Mouse (Mus musculus): Measurements from ENCODE around the gene Arx. TPM values are rescaled to one million over a fixed set of nuclear protein-coding genes. Genes with fewer than 3 reads are reported as not detected.

Arx gene
- polyA plus RNA-seq, 1 experiment from 2014 or later: 0.17 TPM

- no peak overlapping the region for H3K27ac ChIP-seq (replicated peaks; ENCODE audit: low read depth, low read length)
- H3K4me1 ChIP-seq (ENCODE audit: control insufficient read depth, insufficient read depth, low read length): no peaks in the 10 kb centered on the region
- no peaks in the 10 kb centered on the region for H3K36me3 ChIP-seq (ENCODE audit: control insufficient read depth, insufficient read depth, low read length)
- no peak overlapping the region for H3K4me3 ChIP-seq (ENCODE audit: low read depth, low read length)
- DNase-seq (ENCODE audit: low spot score): no peak
- no peaks in the 10 kb centered on the region for H3K9me3 ChIP-seq (ENCODE audit: control insufficient read depth, low read length)
- H3K9ac ChIP-seq (ENCODE audit: low read length): no peak overlapping the region
- H3K4me2 ChIP-seq (ENCODE audit: low read depth, severe bottlenecking): no peak overlapping the region
- no peak for ATAC-seq (ENCODE audit: insufficient number of reproducible peaks, low FRiP score, low TSS enrichment, low read depth)
- WGBS: 18% methylated on average over 10 of the region's 10 CpGs
- peaks cover 58% of the 10 kb centered on the region for H3K27me3 ChIP-seq (ENCODE audit: control insufficient read depth, insufficient read depth, low read length)
Observed at GRCm38 (mm10) chrX:93300183-93300815, 14.1 kb downstream of the Arx start.

DNA sequence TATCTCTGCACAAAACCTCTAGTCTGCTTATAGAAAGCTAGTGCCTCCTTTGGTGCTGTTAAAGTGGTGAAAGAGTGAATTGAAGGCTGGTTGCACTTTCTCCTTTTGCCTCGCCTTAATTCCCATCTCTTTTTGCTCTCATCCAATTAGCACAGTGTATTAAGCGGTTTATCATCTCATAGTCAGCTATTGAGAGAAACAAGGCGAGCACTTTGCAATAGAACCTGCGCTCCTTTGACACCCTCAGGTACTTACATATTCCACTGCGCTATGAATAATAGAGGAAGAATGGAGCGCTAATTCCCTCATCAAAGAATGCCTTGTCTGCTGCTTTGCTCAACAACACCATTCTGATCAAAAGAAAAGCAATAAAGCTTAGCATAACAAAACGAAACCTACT lies 15.6 kb downstream of the Arx start:
- Histone ChIP-seq H3K4me2 (ENCODE audit: low read depth, severe bottlenecking) (no peak overlapping the region), H3K9ac (ENCODE audit: low read length) (no peak overlapping the region), H3K36me3 (ENCODE audit: control insufficient read depth, insufficient read depth, low read length) (no peaks in the 10 kb centered on the region), H3K4me3 (ENCODE audit: low read depth, low read length) (no peak overlapping the region), H3K4me1 (ENCODE audit: control insufficient read depth, insufficient read depth, low read length) (no peaks in the 10 kb centered on the region), H3K27ac (replicated peaks; ENCODE audit: low read depth, low read length) (no peak overlapping the region), H3K9me3 (ENCODE audit: control insufficient read depth, low read length) (no peaks in the 10 kb centered on the region), H3K27me3 (ENCODE audit: control insufficient read depth, insufficient read depth, low read length) (peaks cover 46% of the 10 kb centered on the region)
- WGBS: 7% methylated on average over 7 of the region's 7 CpGs
- no peak for DNase-seq (ENCODE audit: low spot score)
- no peak for ATAC-seq (ENCODE audit: insufficient number of reproducible peaks, low FRiP score, low TSS enrichment, low read depth)

- Histone ChIP-seq H3K4me3 (ENCODE audit: low read depth, low read length) (no peak overlapping the region), H3K4me2 (ENCODE audit: low read depth, severe bottlenecking) (no peak overlapping the region), H3K36me3 (ENCODE audit: control insufficient read depth, insufficient read depth, low read length) (no peaks in the 10 kb centered on the region), H3K27me3 (ENCODE audit: control insufficient read depth, insufficient read depth, low read length) (peaks cover 15% of the 10 kb centered on the region), H3K27ac (replicated peaks; ENCODE audit: low read depth, low read length) (no peak overlapping the region), H3K9ac (ENCODE audit: low read length) (no peak overlapping the region), H3K9me3 (ENCODE audit: control insufficient read depth, low read length) (no peaks in the 10 kb centered on the region), H3K4me1 (ENCODE audit: control insufficient read depth, insufficient read depth, low read length) (no peaks in the 10 kb centered on the region)
- WGBS: 90% methylated on average over 7 of the region's 7 CpGs
- ATAC-seq (ENCODE audit: insufficient number of reproducible peaks, low FRiP score, low TSS enrichment, low read depth): no peak
- no peak for DNase-seq (ENCODE audit: low spot score)
Observed at GRCm38 (mm10) chrX:93305780-93306179, 19.5 kb downstream of the Arx start.

DNA sequence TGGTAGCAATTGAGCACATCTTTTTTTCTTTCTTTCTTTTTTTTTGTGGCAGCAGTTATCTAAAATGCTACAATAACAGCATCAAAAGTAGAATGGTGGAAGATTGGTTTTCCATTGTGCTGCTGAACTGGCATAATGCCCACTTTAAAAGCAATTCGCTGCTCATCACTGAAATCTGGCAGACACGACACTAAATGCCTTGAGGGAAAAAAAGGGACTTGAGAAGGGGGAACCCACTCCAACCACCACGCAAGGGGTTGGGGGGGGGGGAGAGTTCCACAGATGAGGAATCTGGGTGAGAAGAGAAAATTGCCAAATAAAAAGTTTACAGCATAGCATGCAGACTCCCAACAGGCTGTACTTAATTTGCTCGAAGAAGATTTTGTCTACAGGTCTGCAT lies 31.3 kb downstream of the Arx start:
- H3K9me3 ChIP-seq (ENCODE audit: control insufficient read depth, low read length): no peaks in the 10 kb centered on the region
- H3K4me3 ChIP-seq (ENCODE audit: low read depth, low read length): no peak overlapping the region
- 69% methylated on average over 4 of the region's 4 CpGs for WGBS
- H3K9ac ChIP-seq (ENCODE audit: low read length): no peak overlapping the region
- H3K27ac ChIP-seq (replicated peaks; ENCODE audit: low read depth, low read length): no peak overlapping the region
- ATAC-seq (ENCODE audit: insufficient number of reproducible peaks, low FRiP score, low TSS enrichment, low read depth) (no peak), DNase-seq (ENCODE audit: low spot score) (no peak)
- H3K27me3 ChIP-seq (ENCODE audit: control insufficient read depth, insufficient read depth, low read length): no peaks in the 10 kb centered on the region
- H3K4me1 ChIP-seq (ENCODE audit: control insufficient read depth, insufficient read depth, low read length): no peaks in the 10 kb centered on the region
- no peak overlapping the region for H3K4me2 ChIP-seq (ENCODE audit: low read depth, severe bottlenecking)
- no peaks in the 10 kb centered on the region for H3K36me3 ChIP-seq (ENCODE audit: control insufficient read depth, insufficient read depth, low read length)

GRCm38 (mm10) chrX:93319979-93320378 lies 33.7 kb downstream of the Arx start:
- Histone ChIP-seq H3K27me3 (ENCODE audit: control insufficient read depth, insufficient read depth, low read length) (no peaks in the 10 kb centered on the region), H3K27ac (replicated peaks; ENCODE audit: low read depth, low read length) (no peak overlapping the region), H3K4me2 (ENCODE audit: low read depth, severe bottlenecking) (no peak overlapping the region), H3K9ac (ENCODE audit: low read length) (no peak overlapping the region), H3K9me3 (ENCODE audit: control insufficient read depth, low read length) (no peaks in the 10 kb centered on the region), H3K36me3 (ENCODE audit: control insufficient read depth, insufficient read depth, low read length) (no peaks in the 10 kb centered on the region), H3K4me1 (ENCODE audit: control insufficient read depth, insufficient read depth, low read length) (no peaks in the 10 kb centered on the region), H3K4me3 (ENCODE audit: low read depth, low read length) (no peak overlapping the region)
- 95% methylated on average over 2 of the region's 2 CpGs for WGBS
- no peak for DNase-seq (ENCODE audit: low spot score)
- no peak for ATAC-seq (ENCODE audit: insufficient number of reproducible peaks, low FRiP score, low TSS enrichment, low read depth)

DNA sequence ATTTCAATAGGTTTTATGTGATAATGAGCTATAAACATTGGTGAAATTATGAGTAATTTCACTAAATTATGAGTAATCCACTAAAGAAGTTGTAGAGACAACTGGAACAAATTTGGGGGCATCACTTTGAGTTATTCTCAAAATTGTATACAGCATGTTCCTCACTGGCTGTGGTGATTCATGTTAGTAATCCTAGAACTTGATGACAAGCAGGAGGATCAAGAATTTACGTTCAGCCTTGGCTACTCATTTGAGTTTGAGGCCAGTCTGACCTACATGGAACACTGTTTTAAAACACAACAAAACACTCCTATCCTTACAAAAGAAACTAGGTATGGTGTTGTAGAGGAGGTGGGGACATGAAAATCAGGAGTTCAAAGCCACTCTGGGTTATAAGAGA lies 35.1 kb downstream of the Arx start:
- Histone ChIP-seq H3K4me2 (ENCODE audit: low read depth, severe bottlenecking) (no peak overlapping the region), H3K36me3 (ENCODE audit: control insufficient read depth, insufficient read depth, low read length) (no peaks in the 10 kb centered on the region), H3K9me3 (ENCODE audit: control insufficient read depth, low read length) (no peaks in the 10 kb centered on the region), H3K9ac (ENCODE audit: low read length) (no peak overlapping the region), H3K4me1 (ENCODE audit: control insufficient read depth, insufficient read depth, low read length) (no peaks in the 10 kb centered on the region), H3K27me3 (ENCODE audit: control insufficient read depth, insufficient read depth, low read length) (no peaks in the 10 kb centered on the region), H3K27ac (replicated peaks; ENCODE audit: low read depth, low read length) (no peak overlapping the region), H3K4me3 (ENCODE audit: low read depth, low read length) (no peak overlapping the region)
- 59% methylated on average over 1 of the region's 1 CpGs for WGBS
- ATAC-seq (ENCODE audit: insufficient number of reproducible peaks, low FRiP score, low TSS enrichment, low read depth): no peak
- DNase-seq (ENCODE audit: low spot score): no peak
